In genomic region chr19:45816727-45817126, GRCm38 (mm10) we compare ENCODE assay signal across 10 mouse cellular contexts. TPM values are rescaled to one million over a fixed set of nuclear protein-coding genes. Genes with fewer than 3 reads are reported as not detected.
DNase-seq lines count a peak whose midpoint lies in the region; ATAC-seq and TF ChIP-seq lines count a peak whose summit lies in the region.
"Had no signal": no experiment of that assay in that cellular context is flagged by ENCODE, and none has a peak within 500 bp of the region (broad histone marks: within the 10 kb centered on the region; RNA-seq: fewer than 3 reads in every experiment).

No protein-coding gene starts in this region.

- peak; percentile 77 for DNase-seq in heart, adult 11 months
- DNase-seq in heart, adult 8-10 months (ENCODE audit: low spot score), result no peak
- no peak for DNase-seq in hindbrain, postnatal 0 days (ENCODE audit: low spot score)
- no peak for DNase-seq in limb, embryonic 10.5 days (ENCODE audit: low spot score)
- DNase-seq in frontal cortex, postnatal 14 days (ENCODE audit: low spot score in 2 of 2), result no peak
- no peak for DNase-seq in c-Kit-positive CD71-positive TER-119-positive erythroid progenitor cells, embryonic 14.5 days (ENCODE audit: low spot score)
- DNase-seq in spleen, postnatal 4 days (ENCODE audit: low spot score in 2 of 2), result no peak
- DNase-seq: B cell, adult 2 months; cerebellum, adult 11-12 months had no signal

- peak overlapping the region; percentile 89; the same call in 1 of the 2 replicates for H3K4me2 ChIP-seq in hindbrain, postnatal 0 days (ENCODE audit: low read depth, low read length)

- no peaks in the 10 kb centered on the region for H3K9me3 ChIP-seq in E14TG2a.4 (ENCODE audit: low read length)
- no peaks in the 10 kb centered on the region for H3K9me3 ChIP-seq in hindbrain, postnatal 0 days (ENCODE audit: low read length)
- H3K9me3 ChIP-seq in limb, embryonic 10.5 days (replicated peaks), result no peaks in the 10 kb centered on the region

- TF ChIP-seq CTCF in E14TG2a.4 (conservative IDR thresholded peaks at IDR 0.05; ENCODE audit: low read length), result no peak
- TF ChIP-seq CTCF in hindbrain, postnatal 0 days (IDR thresholded peaks at IDR 0.05; ENCODE audit: low read depth), result no peak

- H3K4me1 ChIP-seq in E14TG2a.4 (replicated peaks; ENCODE audit: low read depth, low read length), result peaks cover 92% of the 10 kb centered on the region
- H3K4me1 ChIP-seq in hindbrain, postnatal 0 days (ENCODE audit: insufficient read depth, low read length), result peaks cover 9% of the 10 kb centered on the region; the same call in 1 of the 2 replicates
- peaks cover 70% of the 10 kb centered on the region for H3K4me1 ChIP-seq in limb, embryonic 10.5 days

- H3K4me3 ChIP-seq in E14TG2a.4 (replicated peaks; ENCODE audit: low read length), result peak overlapping the region; percentile 80
- H3K4me3 ChIP-seq in hindbrain, postnatal 0 days (ENCODE audit: low read length), result no peak overlapping the region
- H3K4me3 ChIP-seq in limb, embryonic 10.5 days, result peak overlapping the region; percentile 56

- peaks cover 8% of the 10 kb centered on the region; the same call in 1 of the 2 replicates for H3K36me3 ChIP-seq in E14TG2a.4 (ENCODE audit: insufficient read depth, low read length)
- H3K36me3 ChIP-seq in hindbrain, postnatal 0 days (ENCODE audit: insufficient read depth, low read length), result peaks cover 4% of the 10 kb centered on the region; the same call in 1 of the 2 replicates
- H3K36me3 ChIP-seq in limb, embryonic 10.5 days, result peaks cover 16% of the 10 kb centered on the region

- 36% methylated on average over 8 of the region's 8 CpGs for WGBS in hindbrain, postnatal 0 days
- WGBS in limb, embryonic 10.5 days, result 20% methylated on average over 8 of the region's 8 CpGs

- no peak overlapping the region; the same call in 1 of the 2 replicates for H3K9ac ChIP-seq in hindbrain, postnatal 0 days (replicated peaks; ENCODE audit: low read length)

- no peak for ATAC-seq in hindbrain, postnatal 0 days

- no peak overlapping the region for H3K27ac ChIP-seq in hindbrain, postnatal 0 days
- no peak overlapping the region for H3K27ac ChIP-seq in limb, embryonic 10.5 days

- peaks cover 6% of the 10 kb centered on the region; the same call in 1 of the 2 replicates for H3K27me3 ChIP-seq in E14TG2a.4 (ENCODE audit: insufficient read depth, low read length)
- no peaks in the 10 kb centered on the region for H3K27me3 ChIP-seq in hindbrain, postnatal 0 days (ENCODE audit: insufficient read depth, low read length)
- H3K27me3 ChIP-seq in limb, embryonic 10.5 days (ENCODE audit: low read depth, poor library complexity, severe bottlenecking), result peaks cover 43% of the 10 kb centered on the region

RNA-seq across cellular contexts. Expression of gene Kcnip2, which starts 0.9 kb away (rescaled TPM):
- total RNA-seq in heart, adult 8-10 months (2022), result 100 to 1,000 TPM; 173 to 231 (median 203) TPM
- total RNA-seq in hindbrain, postnatal 0 days (2014; rRNA removed), result 17.8 and 30.3 TPM in 2 replicates
- 16.5 and 17.8 TPM in 2 replicates for polyA plus RNA-seq in hindbrain, postnatal 0 days (2015; fragmentation: Nextera tagmentation; extraction: Ambion mirVana)
- 0.14 and 0.18 TPM in 2 replicates for polyA plus RNA-seq in limb, embryonic 10.5 days (2016; fragmentation: Nextera tagmentation; extraction: Ambion mirVana)

RNA-seq across cellular contexts. Expression of gene Mgea5, which starts 33.1 kb away (rescaled TPM):
- 10 to 100 TPM; 70.7 to 85.5 (median 82.4) TPM for total RNA-seq in heart, adult 8-10 months (2022)
- 135 and 154 TPM in 2 replicates for total RNA-seq in hindbrain, postnatal 0 days (2014; rRNA removed)
- 74.2 and 78.0 TPM in 2 replicates for polyA plus RNA-seq in hindbrain, postnatal 0 days (2015; fragmentation: Nextera tagmentation; extraction: Ambion mirVana)
- 54.2 and 68.9 TPM in 2 replicates for polyA plus RNA-seq in limb, embryonic 10.5 days (2016; fragmentation: Nextera tagmentation; extraction: Ambion mirVana)
